Mouse (Mus musculus) testis, adult 2 months (tissue): ENCODE results near the gene Dusp8.

Experiments used
- CTCF ChIP-seq: fragments of 200-500 bp; IDR thresholded peaks from 2 replicates; pipeline ENCODE4 v1.5.1; 2012; ENCODE audit warnings: low read depth, mild to moderate bottlenecking, inconsistent platforms, low read length, moderate library complexity; ENCODE audit not compliant: control insufficient read depth, insufficient read depth, insufficient replicate concordance
- POLR2A ChIP-seq: fragments of 200-500 bp; IDR thresholded peaks from 2 replicates; pipeline ENCODE4 v1.6.1; 2012; ENCODE audit warnings: low read depth, mild to moderate bottlenecking, inconsistent platforms, low read length, moderate library complexity; ENCODE audit not compliant: control insufficient read depth

- no peak for TF ChIP-seq CTCF
- TF ChIP-seq POLR2A: no peak
These were observed 9.1 kb upstream of the Dusp8 start for GRCm38 (mm10) chr7:142104747-142105146.
